Mouse (Mus musculus): Measurements from ENCODE around the gene Nde1. TPM values are rescaled to one million over a fixed set of nuclear protein-coding genes. Genes with fewer than 3 reads are reported as not detected.

The Nde1 gene
- polyA plus RNA-seq (2017; shearing (Covaris generic)) = 88.6 TPM

DNA sequence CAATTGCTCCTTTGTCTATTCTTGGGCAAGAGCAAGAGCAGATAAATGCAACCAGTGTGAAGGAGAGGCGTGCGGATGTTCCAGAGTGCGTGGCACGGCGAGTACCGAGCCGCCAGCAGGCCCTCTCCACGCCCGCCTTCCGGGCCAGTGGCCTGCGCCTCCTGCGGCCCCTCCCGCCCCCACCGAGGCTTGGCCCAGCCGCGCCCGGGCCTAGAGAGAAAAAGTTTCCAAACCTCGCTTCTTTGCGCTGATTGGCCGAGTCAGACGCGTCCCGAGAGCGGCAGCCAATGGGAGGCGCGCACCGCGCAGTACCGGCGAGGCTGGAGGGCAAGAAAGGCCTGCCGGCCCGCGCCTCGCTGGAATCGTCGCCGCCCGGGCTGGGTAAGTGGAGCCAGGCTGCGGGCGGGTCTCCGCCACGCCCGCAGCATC lies at the start of gene Nde1, which contains the start of gene Marf1:
Gene Nde1 (plus strand): TSS at position 288 of the 429 bp plus-strand sequence.
Gene Marf1 (minus strand): TSS at position 364 of the 429 bp plus-strand sequence.

Other genes starting within 250 kb of the Nde1 start
- 0.14 TPM for gene 2900011O08Rik, start 176.7 kb upstream of the Nde1 start, polyA plus RNA-seq (2017; shearing (Covaris generic))
- 0.31 TPM for gene Ifitm7, start 176.4 kb upstream of the Nde1 start, polyA plus RNA-seq (2017; shearing (Covaris generic))
- 6.1 TPM for gene Marf1, start 76 bp downstream of the Nde1 start, polyA plus RNA-seq (2017; shearing (Covaris generic))
- gene Myh11, start 128.1 kb downstream of the Nde1 start, polyA plus RNA-seq (2017; shearing (Covaris generic)) = 0.04 TPM
- 124 TPM for gene Fopnl, start 154.1 kb downstream of the Nde1 start, polyA plus RNA-seq (2017; shearing (Covaris generic))
- gene Abcc1, start 198.3 kb downstream of the Nde1 start, polyA plus RNA-seq (2017; shearing (Covaris generic)) = 31.1 TPM

Data from CD4-positive, CD25-positive, alpha-beta regulatory T cell (primary cell).